Mouse (Mus musculus) CH12.LX (cell line): ENCODE data around the gene Fam240b. TPM values are rescaled to one million over a fixed set of nuclear protein-coding genes. Genes with fewer than 3 reads are reported as not detected.

Experiments used
- DNase-seq: peaks from one replicate; pipeline ENCODE4 v3.0.0-alpha.2; 2013; ENCODE audit errors: extremely low read depth
- H3K27ac ChIP-seq: 2 replicates; pipeline ENCODE4 v1.5.1; 2012; ENCODE audit warnings: low read depth, mild to moderate bottlenecking, control low read depth, moderate library complexity; ENCODE audit not compliant: insufficient read depth
- H3K27me3 ChIP-seq: replicated peaks from 2 replicates; pipeline ENCODE3; 2012; ENCODE audit warnings: inconsistent platforms
- H3K36me3 ChIP-seq, 2 experiments: replicated peaks in 1 of 2; 2 replicates each; pipeline versions ENCODE3 to v1.6.1; 2012; ENCODE audit warnings: inconsistent platforms in 1 of 2, low read length in 1 of 2, mild to moderate bottlenecking in 1 of 2, mixed read lengths in 1 of 2, moderate library complexity in 1 of 2; ENCODE audit not compliant: control insufficient read depth in 1 of 2, insufficient read depth in 1 of 2
- H3K4me1 ChIP-seq, 2 experiments: 2 replicates each; pipeline ENCODE4 v1.6.1; 2012; ENCODE audit warnings: inconsistent platforms in 1 of 2, moderate library complexity in 1 of 2; ENCODE audit not compliant: insufficient read depth in 2 of 2, control insufficient read depth in 1 of 2
- H3K4me2 ChIP-seq: 2 replicates; pipeline ENCODE4 v1.6.1; 2012; ENCODE audit warnings: low read depth, mild to moderate bottlenecking, control low read depth; ENCODE audit not compliant: poor library complexity, insufficient read depth, severe bottlenecking
- H3K4me3 ChIP-seq, 3 experiments: fragments of 150-350 bp in 1 of 3; sonication (generic) in 1 of 3; replicated peaks in 1 of 3; 2 replicates each; pipeline versions ENCODE3 to v1.5.1; 2011 to 2012; ENCODE audit warnings: low read depth in 2 of 3, low read length in 2 of 3, mild to moderate bottlenecking in 2 of 3, moderate library complexity in 2 of 3, control low read depth in 1 of 3, improper control_type of control experiment in 1 of 3, inconsistent platforms in 1 of 3, mixed read lengths in 1 of 3; ENCODE audit not compliant: poor library complexity in 1 of 3
- H3K79me2 ChIP-seq: replicated peaks from 2 replicates; pipeline ENCODE4 v1.6.1; 2012; ENCODE audit warnings: mild to moderate bottlenecking, moderate library complexity; ENCODE audit not compliant: control insufficient read depth, poor library complexity, insufficient read depth, severe bottlenecking; ENCODE audit errors: extremely low read depth
- H3K9ac ChIP-seq: 2 replicates; pipeline ENCODE4 v1.6.1; 2012; ENCODE audit warnings: low read depth, mild to moderate bottlenecking, control low read depth, moderate library complexity; ENCODE audit not compliant: insufficient read depth
- H3K9me3 ChIP-seq: replicated peaks from 2 replicates; pipeline ENCODE3; 2012; ENCODE audit warnings: low read length, inconsistent platforms, mixed read lengths
- CHD1 ChIP-seq: IDR thresholded peaks from 2 replicates; pipeline ENCODE4 v1.6.1; 2012; ENCODE audit warnings: low read depth, low read length, improper control_type of control experiment, inconsistent platforms
- GABPA ChIP-seq: IDR thresholded peaks from 2 replicates; pipeline ENCODE4 v1.6.1; 2012; ENCODE audit warnings: low read depth, low read length, improper control_type of control experiment, inconsistent platforms; ENCODE audit not compliant: insufficient replicate concordance
- HCFC1 ChIP-seq: IDR thresholded peaks from 2 replicates; pipeline ENCODE4 v1.6.1; 2012; ENCODE audit warnings: low read depth, mild to moderate bottlenecking, inconsistent platforms, low read length, improper control_type of control experiment
- JUN ChIP-seq: IDR thresholded peaks from 2 replicates; pipeline ENCODE4 v1.6.1; 2011; ENCODE audit warnings: low read depth, mild to moderate bottlenecking, low read length, improper control_type of control experiment, moderate library complexity; ENCODE audit not compliant: insufficient read depth
- KAT2A ChIP-seq: IDR thresholded peaks from 2 replicates; pipeline ENCODE4 v1.6.1; 2012; ENCODE audit warnings: low read length, improper control_type of control experiment, inconsistent platforms; ENCODE audit not compliant: insufficient replicate concordance
- NRF1 ChIP-seq: IDR thresholded peaks from 2 replicates; pipeline ENCODE4 v1.6.1; 2014; ENCODE audit warnings: low read depth, mild to moderate bottlenecking, inconsistent platforms, low read length, improper control_type of control experiment, moderate library complexity
- PAX5 ChIP-seq: IDR thresholded peaks from 2 replicates; pipeline ENCODE4 v1.6.1; 2012; ENCODE audit warnings: low read length, inconsistent platforms, mixed read lengths
- POLR2A ChIP-seq: IDR thresholded peaks from 2 replicates; pipeline ENCODE4 v1.6.1; 2011; ENCODE audit warnings: low read depth, mild to moderate bottlenecking, improper control_type of control experiment, low read length
- RCOR1 ChIP-seq: conservative IDR thresholded peaks from 2 replicates; pipeline ENCODE4 v1.6.1; 2012; ENCODE audit warnings: low read depth, mild to moderate bottlenecking, inconsistent platforms, low read length, improper control_type of control experiment
- TBP ChIP-seq: conservative IDR thresholded peaks from 2 replicates; pipeline ENCODE4 v1.6.1; 2011; ENCODE audit warnings: low read depth, low read length, improper control_type of control experiment
- TCF12 ChIP-seq: IDR thresholded peaks from 2 replicates; pipeline ENCODE4 v1.6.1; 2014; ENCODE audit warnings: low read depth, mild to moderate bottlenecking, inconsistent platforms, low read length, improper control_type of control experiment
- UBTF ChIP-seq: IDR thresholded peaks from 2 replicates; pipeline ENCODE4 v1.6.1; 2012; ENCODE audit warnings: low read depth, mild to moderate bottlenecking, inconsistent platforms, low read length, improper control_type of control experiment, moderate library complexity
- USF2 ChIP-seq: conservative IDR thresholded peaks from 2 replicates; pipeline ENCODE4 v1.6.1; 2011; ENCODE audit warnings: low read depth, low read length, improper control_type of control experiment
- ZC3H11A ChIP-seq: IDR thresholded peaks from 2 replicates; pipeline ENCODE4 v1.6.1; 2012; ENCODE audit warnings: low read depth, mild to moderate bottlenecking, inconsistent platforms, low read length, improper control_type of control experiment
- ZNF384 ChIP-seq: IDR thresholded peaks from 2 replicates; pipeline ENCODE4 v1.6.1; 2012; ENCODE audit warnings: low read depth, low read length, improper control_type of control experiment, inconsistent platforms
- dilution Hi-C: fragments of 300-500 bp; cut with MboI; formaldehyde crosslinking; loops from 2 replicates; pipeline ENCODE4 v1.14.3; 2020; ENCODE audit warnings: low sequenced_read_pairs; ENCODE audit not compliant: extremely low pct_unique_long_range_greater_than_20kb, extremely low pct_ligation_motif_present
- in situ Hi-C: fragments of 300-500 bp; cut with MboI; formaldehyde crosslinking; loops from 3 replicates; pipeline ENCODE4 v1.14.3; 2019; ENCODE audit warnings: low sequenced_read_pairs, low pct_ligation_motif_present, low pct_unique_long_range_greater_than_20kb, mixed read lengths
- polyA plus RNA-seq: library from polyadenylated mRNA; unstranded; fragments of >175 nt; gene quantifications from 2 replicates; pipeline ENCODE4 v1.2.1, GENCODE M21; 2012; ENCODE audit warnings: low read depth; ENCODE audit not compliant: insufficient read length
- total RNA-seq, 2 experiments: library from RNA; depleted of rRNA; stranded (reverse); fragments of 300-350 nt in 1 of 2; fragments of >200 nt in 1 of 2; gene quantifications; 2 replicates each; pipeline ENCODE4 v1.2.3; 2012 to 2014

Gene Fam240b
- total and polyA plus RNA-seq, 3 experiments = not detected

GRCm38 (mm10) chr13:64502833-64503232 lies 5.2 kb upstream of the Fam240b start:
- Histone ChIP-seq H3K36me3 (no peaks in the 10 kb centered on the region), H3K9me3 (no peaks in the 10 kb centered on the region), H3K4me2 (no peak overlapping the region)
- TF ChIP-seq JUN (no peak), TBP (no peak), CHD1 (no peak), HCFC1 (no peak), RCOR1 (no peak)
- TF ChIP-seq, all 38 proteins: peak for 0
- no peak for DNase-seq
- dilution Hi-C loops = no loop called here
- in situ Hi-C loops = no loop called here
- H3K27me3 ChIP-seq = no peaks in the 10 kb centered on the region
- H3K4me1 ChIP-seq = no peaks in the 10 kb centered on the region
- no peak overlapping the region for H3K27ac ChIP-seq
- no peaks in the 10 kb centered on the region for H3K79me2 ChIP-seq
- H3K9ac ChIP-seq = no peak overlapping the region
- H3K4me3 ChIP-seq = no peak overlapping the region

GRCm38 (mm10) chr13:64493586-64493985 lies 4.0 kb downstream of the Fam240b start:
- Histone ChIP-seq H3K9ac (no peak overlapping the region), H3K27ac (no peak overlapping the region), H3K9me3 (no peaks in the 10 kb centered on the region), H3K79me2 (no peaks in the 10 kb centered on the region), H3K4me3 (no peak overlapping the region), H3K27me3 (no peaks in the 10 kb centered on the region), H3K4me1 (no peaks in the 10 kb centered on the region), H3K36me3 (no peaks in the 10 kb centered on the region), H3K4me2 (no peak overlapping the region)
- in situ Hi-C loops (no loop called here), dilution Hi-C loops (no loop called here)
- DNase-seq = no peak
- no peak for TF ChIP-seq TCF12
- TF ChIP-seq TBP = no peak

GRCm38 (mm10) chr13:64489886-64490285 lies 7.7 kb downstream of the Fam240b start:
- Histone ChIP-seq H3K79me2 (no peaks in the 10 kb centered on the region), H3K4me1 (no peaks in the 10 kb centered on the region), H3K27ac (no peak overlapping the region), H3K36me3 (no peaks in the 10 kb centered on the region), H3K27me3 (no peaks in the 10 kb centered on the region), H3K4me2 (no peak overlapping the region), H3K9ac (no peak overlapping the region), H3K4me3 (no peak overlapping the region), H3K9me3 (no peaks in the 10 kb centered on the region)
- TF ChIP-seq KAT2A (no peak), ZNF384 (no peak), NRF1 (no peak), TBP (no peak), UBTF (no peak), POLR2A (no peak), TCF12 (no peak), PAX5 (no peak), ZC3H11A (no peak), GABPA (no peak), USF2 (no peak)
- DNase-seq = no peak
- in situ Hi-C loops = no loop called here
- dilution Hi-C loops = no loop called here
